ENCODE assay signal across 8 mouse cellular contexts in the genomic region with DNA sequence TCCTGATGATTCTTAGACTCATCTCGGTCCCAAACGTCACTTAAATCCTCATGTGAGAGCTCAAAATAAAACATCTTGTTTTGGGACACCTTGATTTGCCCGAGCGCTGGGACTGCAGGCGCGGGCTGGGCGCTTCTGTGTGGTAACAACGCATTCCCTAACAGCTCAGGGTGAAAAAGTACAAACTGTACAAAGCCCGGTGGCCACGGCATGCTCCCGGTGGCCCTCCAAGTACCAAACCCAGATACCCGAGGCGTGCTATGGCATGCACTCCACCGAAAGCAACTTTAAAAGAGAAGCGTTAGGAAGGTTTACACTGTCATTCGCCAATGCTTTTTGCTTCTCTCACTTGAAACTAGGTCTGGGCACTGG. TPM values are rescaled to one million over a fixed set of nuclear protein-coding genes. Genes with fewer than 3 reads are reported as not detected.
DNase-seq lines count a peak whose midpoint lies in the region; ATAC-seq and TF ChIP-seq lines count a peak whose summit lies in the region.

No protein-coding gene starts in this region.

- ATAC-seq in hindbrain, embryonic 13.5 days (ENCODE audit: low FRiP score), result no peak

- H3K4me1 ChIP-seq in heart, adult 2 months (ENCODE audit: control insufficient read depth, insufficient read depth, low read length), result peaks cover 3% of the 10 kb centered on the region
- H3K4me1 ChIP-seq in hindbrain, embryonic 13.5 days (replicated peaks), result peaks cover 24% of the 10 kb centered on the region
- H3K4me1 ChIP-seq in thymus, adult 2 months (replicated peaks; ENCODE audit: control insufficient read depth, insufficient read depth, low read length), result no peaks in the 10 kb centered on the region

- peak overlapping the region; percentile 64 for H3K4me3 ChIP-seq in heart, adult 2 months
- H3K4me3 ChIP-seq in hindbrain, embryonic 13.5 days, result peak overlapping the region; percentile 51
- no peak overlapping the region for H3K4me3 ChIP-seq in thymus, adult 2 months (ENCODE audit: control insufficient read depth, insufficient read depth, low read length)

- H3K36me3 ChIP-seq in heart, adult 2 months (ENCODE audit: control insufficient read depth, insufficient read depth, low read length), result no peaks in the 10 kb centered on the region
- no peaks in the 10 kb centered on the region for H3K36me3 ChIP-seq in hindbrain, embryonic 13.5 days
- no peaks in the 10 kb centered on the region for H3K36me3 ChIP-seq in thymus, adult 2 months (ENCODE audit: control insufficient read depth, insufficient read depth, low read length)

- H3K27me3 ChIP-seq in heart, adult 2 months (ENCODE audit: control insufficient read depth, insufficient read depth, low read length), result no peaks in the 10 kb centered on the region
- H3K27me3 ChIP-seq in hindbrain, embryonic 13.5 days, result peaks cover 82% of the 10 kb centered on the region
- peaks cover 10% of the 10 kb centered on the region; the same call in 1 of the 2 replicates for H3K27me3 ChIP-seq in thymus, adult 2 months (ENCODE audit: control insufficient read depth, insufficient read depth, low read length)

- peak overlapping the region; percentile 71 for H3K4me2 ChIP-seq in hindbrain, embryonic 13.5 days

- intact Hi-C loops in heart, adult 2 months (cut with DNase I), result no loop called here
- intact Hi-C loops in heart, postnatal 10 days (cut with DNase I), result no loop called here

- H3K9me3 ChIP-seq in hindbrain, embryonic 13.5 days, result no peaks in the 10 kb centered on the region

- no peak for TF ChIP-seq CTCF in heart, adult 2 months (IDR thresholded peaks at IDR 0.05)
- TF ChIP-seq CTCF in thymus, adult 2 months (IDR thresholded peaks at IDR 0.05; ENCODE audit: borderline replicate concordance, control insufficient read depth, extremely low read depth, insufficient read depth, low read length, poor library complexity), result no peak

- peak overlapping the region; percentile 85 for H3K27ac ChIP-seq in heart, adult 2 months
- H3K27ac ChIP-seq in hindbrain, embryonic 13.5 days, result no peak overlapping the region
- H3K27ac ChIP-seq in thymus, adult 2 months (ENCODE audit: control insufficient read depth, insufficient read depth, low read length), result no peak overlapping the region

- no peak for DNase-seq in heart, adult 2 months
- DNase-seq in heart, postnatal 10 days, result no peak
- peak; percentile 29 for DNase-seq in ZHBTc4 (ENCODE audit: low read depth, low spot score)
- DNase-seq in lung, postnatal 25 days (ENCODE audit: low spot score), result peak; percentile 28
- no peak for DNase-seq in thymus, postnatal 0 days (ENCODE audit: low spot score)
- no peak for DNase-seq in cerebellum, adult 9-11 months
- DNase-seq in thymus, adult 2 months, result no peak

- no peak for TF ChIP-seq EP300 in heart, adult 2 months (IDR thresholded peaks at IDR 0.05; ENCODE audit: insufficient read depth, low read depth, low read length)

- H3K79me2 ChIP-seq in heart, adult 2 months (replicated peaks; ENCODE audit: control insufficient read depth, insufficient read depth, low read length), result no peaks in the 10 kb centered on the region

- peak overlapping the region; percentile 47 for H3K9ac ChIP-seq in heart, adult 2 months (ENCODE audit: low read depth, low read length)
- H3K9ac ChIP-seq in hindbrain, embryonic 13.5 days, result 0 out of 2 replicates have a peak overlapping the region, but pooled peaks have one; percentile 63

- no peak; the same call in 1 of the 2 replicates for TF ChIP-seq POLR2A in heart, adult 2 months (IDR thresholded peaks at IDR 0.05; ENCODE audit: insufficient read depth, low read depth, low read length)
- TF ChIP-seq POLR2A in thymus, adult 2 months (IDR thresholded peaks at IDR 0.05; ENCODE audit: control insufficient read depth, extremely low read depth, insufficient read depth, low read length, poor library complexity), result no peak

- 12% methylated on average over 16 of the region's 16 CpGs for WGBS in heart, adult 2 months
- 13% methylated on average over 16 of the region's 16 CpGs for WGBS in hindbrain, embryonic 13.5 days
- 12% methylated on average over 16 of the region's 16 CpGs for whole genome bisulfite sequencing in thymus, adult 2 months

RNA-seq across cellular contexts. Expression of a gene that starts 0.5 kb away (rescaled TPM):
- total RNA-seq in heart, adult 2 months (2021), result 100 to 1,000 TPM; 102 to 117 TPM
- polyA plus RNA-seq in heart, adult 2 months (2012; rRNA removed), result 85.7 and 91.1 TPM in 2 replicates
- total RNA-seq in heart, postnatal 10 days (2021), result 100 to 1,000 TPM; 176 to 209 TPM
- 11.2 and 15.4 TPM in 2 replicates for polyA plus RNA-seq in hindbrain, embryonic 13.5 days (2015; fragmentation: Nextera tagmentation; extraction: Ambion mirVana)
- 8.4 and 9.2 TPM in 2 replicates for polyA plus RNA-seq in thymus, postnatal 0 days (2015; fragmentation: Nextera tagmentation; extraction: Ambion mirVana)
- 35.8 TPM in 2 replicates for polyA plus RNA-seq in thymus, adult 2 months (2012; rRNA removed)

Comparison
In these comparisons a context has a peak if more than half of its experiments do, and no peak if none do; other contexts are left out.
1. DNase-seq: peak in ZHBTc4 (single experiment) and lung, postnatal 25 days (single experiment); none in heart, adult 2 months (0 of 2), heart, postnatal 10 days (0 of 2), thymus, postnatal 0 days (single experiment), cerebellum, adult 9-11 months (single experiment) and thymus, adult 2 months (single experiment).